Mouse (Mus musculus) midbrain, postnatal 0 days (tissue): ENCODE measurements around the gene Aip. TPM values are rescaled to one million over a fixed set of nuclear protein-coding genes. Genes with fewer than 3 reads are reported as not detected.

Experiments
- ATAC-seq: fragments of 200-750 bp; cut with Nextera tagmentation; 2 replicates; pipeline ENCODE4 v1.8.0; 2017; ENCODE audit warnings: moderate number of reproducible peaks, mild to moderate bottlenecking, moderate TSS enrichment, moderate library complexity; ENCODE audit not compliant: low FRiP score
- DNase-seq: peaks from one replicate; pipeline ENCODE4 v3.0.0-alpha.2; 2015; ENCODE audit warnings: low spot score
- H3K27ac ChIP-seq: fragments of 300-500 bp; sonication (generic); 2 replicates; pipeline ENCODE4 v1.5.1; 2014; ENCODE audit warnings: low read depth, mild to moderate bottlenecking, low read length, mixed read lengths
- H3K27me3 ChIP-seq: fragments of 300-500 bp; sonication (generic); 2 replicates; pipeline ENCODE4 v1.6.1; 2014; ENCODE audit warnings: low read length, control low read depth, mixed read lengths; ENCODE audit not compliant: insufficient read depth
- H3K36me3 ChIP-seq: fragments of 300-500 bp; sonication (generic); 2 replicates; pipeline ENCODE4 v1.6.1; 2014; ENCODE audit warnings: low read length, control low read depth, mixed read lengths; ENCODE audit not compliant: insufficient read depth
- H3K4me1 ChIP-seq: fragments of 300-500 bp; sonication (generic); 2 replicates; pipeline ENCODE4 v1.6.1; 2014; ENCODE audit warnings: mild to moderate bottlenecking, control low read depth, antibody characterized with exemption, low read length, mixed read lengths; ENCODE audit not compliant: insufficient read depth
- H3K4me2 ChIP-seq: fragments of 300-500 bp; sonication (generic); 2 replicates; pipeline ENCODE4 v1.6.1; 2014; ENCODE audit warnings: low read depth, mild to moderate bottlenecking, low read length, mixed read lengths; ENCODE audit not compliant: poor library complexity, severe bottlenecking
- H3K4me3 ChIP-seq: fragments of 300-500 bp; sonication (generic); 2 replicates; pipeline ENCODE4 v1.5.1; 2014; ENCODE audit warnings: low read depth, mild to moderate bottlenecking, low read length, moderate library complexity
- H3K9ac ChIP-seq: fragments of 300-500 bp; sonication (generic); replicated peaks from 2 replicates; pipeline ENCODE4 v1.6.1; 2014; ENCODE audit warnings: mild to moderate bottlenecking, low read length, moderate library complexity, mixed read lengths; ENCODE audit not compliant: poor library complexity, severe bottlenecking
- H3K9me3 ChIP-seq: fragments of 300-500 bp; sonication (generic); 2 replicates; pipeline ENCODE4 v1.6.1; 2016; ENCODE audit warnings: low read length, control low read depth
- CTCF ChIP-seq: IDR thresholded peaks from 2 replicates; pipeline ENCODE4 v1.5.1; 2016; ENCODE audit warnings: antibody characterized with exemption, mild to moderate bottlenecking
- WGBS: fragments of 180-500 bp; shearing (Covaris S2); extraction: QIAGEN DNeasy Blood & Tissue Kit; methylation state at CpG from one replicate; pipeline ENCODE4 v1.1.7; 2014; 5-methylcytosine and 5-hydroxymethylcytosine counted together
- polyA plus RNA-seq: library from polyadenylated mRNA; unstranded; fragments of >200 nt; fragmentation: Nextera tagmentation; extraction: Ambion mirVana; gene quantifications from 2 replicates; pipeline ENCODE4 v1.2.1, GENCODE M21; 2015
- total RNA-seq: library from RNA; depleted of rRNA; stranded (reverse); fragments of >200 nt; gene quantifications from 2 replicates; pipeline ENCODE4 v1.2.3, GENCODE M21; 2014

The Aip gene
- total and polyA plus RNA-seq, 2 experiments from 2014 or later = 49.9 to 87.7 TPM

GRCm38 (mm10) chr19:4106654-4107053, 19.0 kb downstream of the Aip start:
- no peak overlapping the region for H3K4me3 ChIP-seq
- H3K4me1 ChIP-seq = peaks cover 9% of the 10 kb centered on the region; the same call in 1 of the 2 replicates
- no peaks in the 10 kb centered on the region for H3K9me3 ChIP-seq
- no peak overlapping the region for H3K27ac ChIP-seq
- DNase-seq (no peak), ATAC-seq (no peak)
- TF ChIP-seq CTCF = no peak
- no peak overlapping the region for H3K4me2 ChIP-seq
- peaks cover 71% of the 10 kb centered on the region for H3K36me3 ChIP-seq
- WGBS = 93% methylated on average over 14 of the region's 14 CpGs
- no peaks in the 10 kb centered on the region for H3K27me3 ChIP-seq
- H3K9ac ChIP-seq = no peak overlapping the region

GRCm38 (mm10) chr19:4104675-4105194, 20.9 kb downstream of the Aip start:
- Histone ChIP-seq H3K4me3 (no peak overlapping the region), H3K9me3 (no peaks in the 10 kb centered on the region), H3K27ac (no peak overlapping the region), H3K27me3 (no peaks in the 10 kb centered on the region), H3K36me3 (peaks cover 53% of the 10 kb centered on the region), H3K4me1 (peaks cover 16% of the 10 kb centered on the region; the same call in 1 of the 2 replicates), H3K4me2 (no peak overlapping the region), H3K9ac (no peak overlapping the region)
- DNase-seq (no peak), ATAC-seq (no peak)
- WGBS = 91% methylated on average over 16 of the region's 16 CpGs
- no peak for TF ChIP-seq CTCF

GRCm38 (mm10) chr19:4103792-4104191, 21.9 kb downstream of the Aip start:
- no peak overlapping the region for H3K9ac ChIP-seq
- WGBS = 81% methylated on average over 3 of the region's 3 CpGs
- no peak for ATAC-seq

GRCm38 (mm10) chr19:4103294-4103693, 22.4 kb downstream of the Aip start:
- no peak for ATAC-seq
- 93% methylated on average over 18 of the region's 18 CpGs for WGBS
- peaks cover 23% of the 10 kb centered on the region; the same call in 1 of the 2 replicates for H3K4me1 ChIP-seq
- no peaks in the 10 kb centered on the region for H3K27me3 ChIP-seq
- H3K36me3 ChIP-seq = peaks cover 41% of the 10 kb centered on the region
- no peak overlapping the region for H3K27ac ChIP-seq
- H3K9ac ChIP-seq = no peak overlapping the region
- no peaks in the 10 kb centered on the region for H3K9me3 ChIP-seq
- no peak overlapping the region for H3K4me3 ChIP-seq
- no peak overlapping the region for H3K4me2 ChIP-seq
- no peak for DNase-seq
- TF ChIP-seq CTCF = no peak

More at GRCm38 (mm10) chr19:4103792-4104191, 21.9 kb downstream of the Aip start:
- no peaks in the 10 kb centered on the region for H3K27me3 ChIP-seq
- H3K9me3 ChIP-seq = no peaks in the 10 kb centered on the region
- H3K36me3 ChIP-seq = peaks cover 44% of the 10 kb centered on the region
- no peak overlapping the region for H3K27ac ChIP-seq
- H3K4me1 ChIP-seq = peaks cover 23% of the 10 kb centered on the region; the same call in 1 of the 2 replicates
- H3K4me2 ChIP-seq = no peak overlapping the region
- DNase-seq = no peak
- H3K4me3 ChIP-seq = no peak overlapping the region
- TF ChIP-seq CTCF = no peak

DNA sequence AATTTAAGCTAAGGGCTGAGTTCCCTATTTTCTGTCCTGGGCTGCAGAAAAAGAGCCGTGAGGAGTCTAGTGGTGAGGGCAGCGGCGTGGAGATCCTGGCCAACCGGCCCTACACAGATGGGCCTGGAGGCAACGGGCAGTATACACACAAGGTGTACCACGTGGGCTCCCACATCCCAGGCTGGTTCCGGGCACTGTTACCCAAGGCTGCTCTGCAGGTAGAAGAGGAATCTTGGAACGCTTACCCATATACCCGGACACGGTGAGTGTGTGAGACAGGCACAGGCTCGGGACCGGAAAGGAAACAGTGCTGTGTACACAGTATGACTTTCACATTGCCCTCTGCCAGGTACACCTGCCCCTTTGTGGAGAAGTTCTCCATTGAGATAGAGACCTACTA, 23.0 kb downstream of the Aip start:
- no peak overlapping the region for H3K4me3 ChIP-seq
- no peaks in the 10 kb centered on the region for H3K27me3 ChIP-seq
- DNase-seq (no peak), ATAC-seq (no peak)
- WGBS = 95% methylated on average over 12 of the region's 12 CpGs
- H3K9me3 ChIP-seq = no peaks in the 10 kb centered on the region
- H3K9ac ChIP-seq = no peak overlapping the region
- H3K4me1 ChIP-seq = peaks cover 26% of the 10 kb centered on the region; the same call in 1 of the 2 replicates
- peaks cover 34% of the 10 kb centered on the region for H3K36me3 ChIP-seq
- no peak for TF ChIP-seq CTCF
- H3K4me2 ChIP-seq = no peak overlapping the region
- H3K27ac ChIP-seq = no peak overlapping the region

- Histone ChIP-seq H3K9me3 (no peaks in the 10 kb centered on the region), H3K27me3 (no peaks in the 10 kb centered on the region), H3K9ac (peak overlapping the region; percentile 66; the same call in 1 of the 2 replicates), H3K4me3 (peak overlapping the region; percentile 53), H3K4me1 (peaks cover 28% of the 10 kb centered on the region; the same call in 1 of the 2 replicates), H3K27ac (no peak overlapping the region), H3K4me2 (peak overlapping the region; percentile 70), H3K36me3 (peaks cover 28% of the 10 kb centered on the region)
- TF ChIP-seq CTCF = no peak
- ATAC-seq (no peak), DNase-seq (no peak)
- 98% methylated on average over 2 of the region's 2 CpGs for WGBS
Observed at GRCm38 (mm10) chr19:4102049-4102448, 23.6 kb downstream of the Aip start.
